Comparison of ENCODE assay signal across 8 mouse cellular contexts in genomic region chr5:65764786-65765634, GRCm38 (mm10). TPM values are rescaled to one million over a fixed set of nuclear protein-coding genes. Genes with fewer than 3 reads are reported as not detected.
DNase-seq lines count a peak whose midpoint lies in the region; ATAC-seq and TF ChIP-seq lines count a peak whose summit lies in the region.

No protein-coding gene starts in this region.

- H3K4me3 ChIP-seq in hindbrain, embryonic 10.5 days: peak overlapping the region; percentile 96
- peak overlapping the region; percentile 99 for H3K4me3 ChIP-seq in lung, postnatal 0 days (ENCODE audit: low read depth, low read length)

- no peak for TF ChIP-seq CTCF in lung, postnatal 0 days (IDR thresholded peaks at IDR 0.05)

- peak; percentile 87 for ATAC-seq in lung, postnatal 0 days

- no peak for TF ChIP-seq EP300 in lung, postnatal 0 days (IDR thresholded peaks at IDR 0.05)

- peaks cover 12% of the 10 kb centered on the region for H3K4me1 ChIP-seq in hindbrain, embryonic 10.5 days (replicated peaks)
- H3K4me1 ChIP-seq in lung, postnatal 0 days (ENCODE audit: insufficient read depth, low read depth, low read length): 0 out of 2 replicates have a peak, but pooled peaks cover 2% of the 10 kb centered on the region

- peak; percentile 91 for DNase-seq in NIH3T3 (ENCODE audit: low read depth)
- peak; percentile 90 to 92 for DNase-seq in cerebellum, postnatal 10 days
- DNase-seq in frontal cortex, adult 2 months (ENCODE audit: extremely low spot score in 1 of 2, low spot score in 1 of 2): peak; percentile 90 to 91
- peak; percentile 88 for DNase-seq in hindbrain, embryonic 10.5 days (ENCODE audit: low spot score)
- peak; percentile 76 for DNase-seq in layer of hippocampus, adult 9-10 months (ENCODE audit: low spot score)
- peak; percentile 97 for DNase-seq in lung, postnatal 0 days (ENCODE audit: low spot score)
- peak; percentile 62 for DNase-seq in ovary, postnatal 10 days (ENCODE audit: low spot score)
- DNase-seq in thymus, postnatal 0 days (ENCODE audit: low spot score): peak; percentile 94

- H3K27ac ChIP-seq in hindbrain, embryonic 10.5 days: peak overlapping the region; percentile 100
- peak overlapping the region; percentile 100 for H3K27ac ChIP-seq in lung, postnatal 0 days (ENCODE audit: low read length)

- H3K9me3 ChIP-seq in hindbrain, embryonic 10.5 days: no peaks in the 10 kb centered on the region
- no peaks in the 10 kb centered on the region for H3K9me3 ChIP-seq in lung, postnatal 0 days (ENCODE audit: low read length)

- peak overlapping the region; percentile 78 for H3K4me2 ChIP-seq in lung, postnatal 0 days (replicated peaks; ENCODE audit: low read depth, low read length)

- WGBS in hindbrain, embryonic 10.5 days: 8% methylated on average over 36 of the region's 36 CpGs
- 2% methylated on average over 36 of the region's 36 CpGs for WGBS in lung, postnatal 0 days

- 0 out of 2 replicates have a peak, but pooled peaks cover 6% of the 10 kb centered on the region for H3K36me3 ChIP-seq in hindbrain, embryonic 10.5 days
- H3K36me3 ChIP-seq in lung, postnatal 0 days (ENCODE audit: insufficient read depth, low read length): no peaks in the 10 kb centered on the region

- no peaks in the 10 kb centered on the region for H3K27me3 ChIP-seq in hindbrain, embryonic 10.5 days (ENCODE audit: insufficient read depth, poor library complexity, severe bottlenecking)
- no peaks in the 10 kb centered on the region for H3K27me3 ChIP-seq in lung, postnatal 0 days (replicated peaks; ENCODE audit: insufficient read depth, low read length)

- peak overlapping the region; percentile 99 for H3K9ac ChIP-seq in lung, postnatal 0 days (replicated peaks; ENCODE audit: low read depth)

RNA-seq across cellular contexts. Expression of gene N4bp2, which starts 1.7 kb away (rescaled TPM):
- 5.9 and 6.9 TPM in 2 replicates for polyA plus RNA-seq in frontal cortex, adult 2 months (2012; rRNA removed)
- polyA plus RNA-seq in hindbrain, embryonic 10.5 days (2016; fragmentation: Nextera tagmentation; extraction: Ambion mirVana): 21.6 and 31.1 TPM in 2 replicates
- 7.0 and 7.5 TPM in 2 replicates for polyA plus RNA-seq in lung, postnatal 0 days (2015; fragmentation: Nextera tagmentation; extraction: Ambion mirVana)
- polyA plus RNA-seq in thymus, postnatal 0 days (2015; fragmentation: Nextera tagmentation; extraction: Ambion mirVana): 23.6 and 26.9 TPM in 2 replicates

Comparison
In these comparisons a context has a peak if more than half of its experiments do, and no peak if none do; other contexts are left out.
1. Peak in every context shown above with its lines: DNase-seq, ATAC-seq, H3K4me3 ChIP-seq and H3K27ac ChIP-seq.